Mouse (Mus musculus) kidney, postnatal 10 days (tissue): ENCODE results near the gene Gm26602.
"Not testable (repeated sequence)": the region's sequence is repeated elsewhere in the genome, so short reads cannot be mapped to it uniquely, and the experiment has no call there.

Experiments used
- DNase-seq: peaks from one replicate; pipeline ENCODE4 v3.0.0; 2021; ENCODE audit warnings: mixed read lengths

Gene Gm26602

GRCm38 (mm10) chr10:79910556-79910955 is at the start of gene Gm26602:
Gene Gm26602, plus strand, starts transcription at chr10:79910856.
- DNase-seq, result no peak

GRCm38 (mm10) chr10:79861230-79862048 is 49.2 kb upstream of the Gm26602 start:
- DNase-seq, result peak; percentile 78

- peak; percentile 52 for DNase-seq
Measured at GRCm38 (mm10) chr10:79862049-79862788, 48.4 kb upstream of the Gm26602 start.

- peak; percentile 57 for DNase-seq
Measured at GRCm38 (mm10) chr10:79862925-79863324, 47.7 kb upstream of the Gm26602 start.

GRCm38 (mm10) chr10:79864351-79865188 is 46.1 kb upstream of the Gm26602 start:
- DNase-seq, result peak; percentile 42

GRCm38 (mm10) chr10:79865189-79865601 is 45.5 kb upstream of the Gm26602 start:
- DNase-seq, result peak; percentile 41

GRCm38 (mm10) chr10:79865801-79866295 is 44.8 kb upstream of the Gm26602 start:
- DNase-seq, result peak; percentile 50

- no peak for DNase-seq
Measured at GRCm38 (mm10) chr10:79866601-79867000, 44.1 kb upstream of the Gm26602 start.

GRCm38 (mm10) chr10:79871845-79872244 is 38.8 kb upstream of the Gm26602 start:
- no peak for DNase-seq

GRCm38 (mm10) chr10:79872862-79873261 is 37.8 kb upstream of the Gm26602 start:
- no peak for DNase-seq

GRCm38 (mm10) chr10:79873313-79873712 is 37.3 kb upstream of the Gm26602 start:
- DNase-seq, result no peak

- DNase-seq, result no peak
Measured at GRCm38 (mm10) chr10:79873715-79874289, 36.9 kb upstream of the Gm26602 start.

- peak; percentile 68 for DNase-seq
Measured at GRCm38 (mm10) chr10:79874290-79874862, 36.3 kb upstream of the Gm26602 start, which contains the start of the genes Prtn3 and Plppr3. Gene Prtn3, plus strand, starts transcription at chr10:79874476. Gene Plppr3, minus strand, starts transcription at chr10:79874634.

- no peak for DNase-seq
Measured at GRCm38 (mm10) chr10:79877174-79877573, 33.5 kb upstream of the Gm26602 start.

GRCm38 (mm10) chr10:79877757-79878156 is 32.9 kb upstream of the Gm26602 start:
- peak; percentile 70 for DNase-seq

- no peak for DNase-seq
Measured at GRCm38 (mm10) chr10:79879527-79879926, 31.1 kb upstream of the Gm26602 start.

GRCm38 (mm10) chr10:79880721-79881120 is 29.9 kb upstream of the Gm26602 start:
- peak; percentile 45 for DNase-seq

GRCm38 (mm10) chr10:79881981-79882380 is 28.7 kb upstream of the Gm26602 start:
- DNase-seq, result peak; percentile 63

GRCm38 (mm10) chr10:79883297-79884084 is 27.2 kb upstream of the Gm26602 start:
- DNase-seq, result peak; percentile 90

- peak; percentile 83 for DNase-seq
Measured at GRCm38 (mm10) chr10:79884446-79884845, 26.2 kb upstream of the Gm26602 start.

- not testable (repeated sequence) for DNase-seq
Measured at GRCm38 (mm10) chr10:79884938-79885337, 25.7 kb upstream of the Gm26602 start.
